Mouse (Mus musculus) NIH3T3 (cell line): ENCODE data around the gene Psmd10.

ENCODE experiments used
- DNase-seq: peaks from one replicate; pipeline ENCODE4 v3.0.0-alpha.2; 2012; ENCODE audit warnings: low read depth

The Psmd10 gene

DNA sequence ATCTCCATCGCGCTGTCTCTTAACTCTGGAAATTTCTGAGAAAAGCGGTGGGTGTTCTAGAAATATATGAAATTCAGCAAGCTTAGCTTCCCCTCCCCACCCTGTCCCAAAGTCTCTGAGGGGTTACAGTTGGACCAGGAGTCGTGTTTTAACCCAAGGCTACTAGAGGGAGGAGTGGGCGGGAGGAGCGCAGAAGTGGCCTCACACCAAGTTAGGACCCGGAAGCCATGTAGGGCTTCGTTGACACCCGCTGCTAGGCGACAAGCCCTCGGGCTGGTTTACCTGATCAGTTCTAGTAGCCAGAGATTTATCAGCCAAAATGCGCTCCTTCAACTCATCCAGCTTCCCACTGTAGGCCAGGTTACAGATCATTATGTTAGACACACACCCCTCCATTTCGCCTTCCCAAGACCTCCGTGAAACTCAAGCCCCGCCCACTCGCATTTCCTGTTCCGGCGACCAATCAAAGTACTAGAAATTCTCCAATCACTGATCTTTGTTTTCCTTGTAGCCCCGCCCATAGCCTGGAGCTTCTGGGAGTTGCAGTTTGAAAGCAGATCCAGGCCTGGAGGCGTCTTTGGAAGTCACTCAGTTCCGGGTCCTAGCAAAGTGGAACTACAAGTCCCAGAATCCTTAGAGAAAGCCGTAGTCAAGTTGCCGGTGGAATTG is at the start of gene Psmd10, which contains the start of gene Atg4a:
Gene Psmd10, minus strand, starts transcription at position 457 of the 669 bp plus-strand sequence.
Gene Atg4a, plus strand, starts transcription at position 636 of the 669 bp plus-strand sequence.
- DNase-seq, result peak; percentile 95

DNA sequence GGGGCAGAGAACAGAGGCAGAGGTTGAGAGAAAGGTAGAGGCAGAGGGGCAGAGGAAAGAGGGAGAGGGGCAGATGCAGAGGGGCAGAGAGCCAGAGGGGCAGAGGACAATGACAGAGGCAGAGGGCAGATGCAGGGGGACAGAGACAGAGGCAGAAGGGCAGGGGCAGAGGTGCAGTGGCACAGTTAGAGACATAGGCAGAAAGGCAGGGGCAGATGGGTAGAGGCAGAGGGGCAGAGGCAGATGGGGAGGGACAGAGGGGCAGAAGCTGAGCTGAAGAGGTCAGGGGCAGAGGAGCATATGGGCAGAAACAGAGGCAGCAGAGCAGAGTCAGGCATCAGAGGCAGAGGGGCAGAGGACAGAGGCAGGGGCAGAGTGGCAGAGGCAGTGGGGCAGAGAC is 42.4 kb upstream of the Psmd10 start:
- no peak for DNase-seq

DNA sequence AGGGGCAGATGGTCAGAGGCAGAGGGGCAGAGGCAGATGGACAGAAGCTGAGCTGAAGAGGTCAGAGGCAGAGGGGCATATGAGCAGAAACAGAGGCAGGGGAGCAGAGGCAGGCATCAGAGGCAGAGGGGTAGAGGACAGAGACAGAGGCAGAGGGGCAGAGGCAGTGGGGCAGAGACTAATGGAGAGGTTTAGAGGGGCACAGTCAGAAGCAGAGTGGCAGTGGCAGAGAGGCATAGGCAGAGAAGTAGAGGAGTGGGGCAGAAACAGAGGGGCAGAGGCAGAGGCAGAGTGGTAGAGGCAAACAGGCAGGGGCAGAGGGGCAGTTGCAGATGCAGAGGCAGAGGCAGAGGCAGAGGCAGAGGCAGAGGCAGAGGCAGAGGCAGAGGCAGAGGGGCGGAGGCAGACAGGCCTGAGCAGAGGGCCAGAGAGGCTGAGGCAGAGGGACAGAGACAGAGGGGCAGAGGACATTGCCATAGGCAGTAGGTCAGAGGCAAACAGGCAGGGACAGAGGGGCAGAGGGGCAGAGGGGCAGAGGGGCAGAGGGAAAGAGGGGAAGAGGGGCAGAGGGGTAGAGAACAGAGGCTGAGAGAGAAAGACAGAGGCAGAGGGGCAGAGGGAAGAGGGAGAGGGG is 41.5 kb upstream of the Psmd10 start:
- no peak for DNase-seq

DNA sequence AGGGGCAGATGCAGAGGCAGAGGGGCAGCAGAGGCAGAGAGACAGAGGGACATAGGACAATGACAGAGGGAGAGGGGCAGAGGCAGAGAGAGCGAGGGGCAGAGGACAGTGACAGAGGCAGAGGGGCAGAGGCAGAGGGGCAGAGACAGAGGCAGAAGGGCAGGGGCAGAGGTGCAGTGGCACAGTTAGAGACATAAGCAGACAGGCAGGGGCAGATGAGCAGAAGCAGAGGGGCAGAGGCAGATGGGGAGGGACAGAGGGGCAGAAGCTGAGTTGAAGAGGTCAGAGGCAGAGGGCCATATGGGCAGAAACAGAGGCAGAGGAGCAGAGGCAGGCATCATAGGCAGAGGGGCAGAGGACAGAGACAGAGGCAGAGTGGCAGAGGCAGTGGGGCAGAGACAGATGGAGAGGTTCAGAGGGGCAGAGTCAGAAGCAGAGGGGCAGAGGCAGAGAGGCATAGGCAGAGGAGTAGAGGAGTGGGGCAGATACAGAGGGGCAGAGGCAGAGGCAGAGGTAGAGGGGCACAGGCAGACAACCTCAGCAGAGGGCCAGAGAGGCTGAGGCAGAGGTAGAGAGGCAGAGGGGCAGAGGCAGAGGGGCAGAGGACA is 40.5 kb upstream of the Psmd10 start:
- no peak for DNase-seq

DNA sequence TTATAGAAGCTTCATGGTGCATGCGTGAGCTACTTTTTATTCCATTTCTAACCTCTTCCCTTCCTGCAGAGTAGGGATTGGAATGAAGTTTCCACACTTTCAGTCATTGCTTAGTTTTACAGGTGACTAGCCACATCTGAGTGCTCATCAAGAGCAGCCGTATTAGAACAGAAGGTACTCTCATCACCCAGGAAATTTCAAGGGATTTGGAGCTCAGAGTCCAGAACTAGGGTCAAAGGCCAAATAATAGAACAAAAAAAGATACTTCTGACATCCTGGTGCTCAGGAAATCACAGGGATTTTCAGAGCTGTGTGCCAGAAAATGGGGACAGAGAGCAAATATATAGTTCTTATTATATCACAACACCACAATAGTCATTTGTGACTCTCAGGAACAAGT is 28.7 kb upstream of the Psmd10 start:
- DNase-seq, result no peak

DNA sequence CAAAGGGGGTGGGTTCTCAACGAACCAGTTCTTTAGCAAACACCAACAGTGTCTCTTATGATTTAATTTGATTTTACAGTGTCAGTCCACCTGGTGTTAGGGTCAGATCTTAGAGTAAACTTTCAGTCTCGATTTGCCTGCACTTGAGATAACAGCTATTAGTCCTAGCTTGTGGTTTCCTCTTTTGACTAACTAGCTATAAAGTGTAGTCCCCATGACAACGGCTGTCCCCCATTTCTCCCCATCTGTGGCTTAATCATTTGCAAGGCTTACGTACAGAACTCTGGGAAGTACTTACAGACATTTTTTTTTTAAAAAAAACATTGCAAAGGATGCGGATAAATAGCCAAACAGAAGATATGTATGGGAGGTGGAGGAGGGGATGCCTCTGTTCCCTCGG is 28.3 kb upstream of the Psmd10 start:
- DNase-seq, result no peak

DNA sequence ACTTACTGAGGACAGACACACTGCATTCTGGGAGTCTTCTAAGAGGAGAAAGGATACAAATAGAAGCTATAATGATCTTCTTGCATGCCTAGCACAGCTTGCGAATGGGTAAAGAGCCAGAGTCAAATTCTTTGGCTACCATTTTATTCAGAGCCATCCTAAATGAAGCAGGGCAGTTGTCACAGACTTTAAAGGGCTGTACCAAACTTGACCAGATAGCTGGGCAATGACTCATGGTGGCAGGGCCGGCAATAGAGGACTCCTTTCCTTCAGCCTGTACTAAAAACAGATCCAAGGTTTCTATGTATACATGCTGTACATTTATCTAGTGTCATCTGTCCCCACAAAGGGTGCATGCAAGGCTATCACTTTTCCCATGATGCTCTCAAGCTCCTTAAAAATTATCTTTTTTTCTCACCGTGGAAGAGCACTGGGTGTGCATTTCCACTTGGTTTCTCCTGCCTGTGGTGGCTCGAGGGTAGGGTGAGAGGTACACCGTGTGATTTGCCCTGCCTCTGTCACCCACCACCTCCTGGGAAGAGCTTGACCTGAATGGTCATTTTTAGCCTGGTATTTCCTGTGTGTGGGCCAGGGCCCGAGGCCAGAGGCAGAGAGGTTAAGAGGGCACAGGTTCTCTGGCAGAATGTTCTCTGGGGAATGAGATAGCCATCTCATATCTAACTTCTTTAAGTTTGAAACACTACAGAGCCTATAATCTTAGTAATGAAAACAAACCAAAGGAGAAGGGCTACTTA is 26.9 kb upstream of the Psmd10 start:
- DNase-seq, result peak; percentile 2

DNA sequence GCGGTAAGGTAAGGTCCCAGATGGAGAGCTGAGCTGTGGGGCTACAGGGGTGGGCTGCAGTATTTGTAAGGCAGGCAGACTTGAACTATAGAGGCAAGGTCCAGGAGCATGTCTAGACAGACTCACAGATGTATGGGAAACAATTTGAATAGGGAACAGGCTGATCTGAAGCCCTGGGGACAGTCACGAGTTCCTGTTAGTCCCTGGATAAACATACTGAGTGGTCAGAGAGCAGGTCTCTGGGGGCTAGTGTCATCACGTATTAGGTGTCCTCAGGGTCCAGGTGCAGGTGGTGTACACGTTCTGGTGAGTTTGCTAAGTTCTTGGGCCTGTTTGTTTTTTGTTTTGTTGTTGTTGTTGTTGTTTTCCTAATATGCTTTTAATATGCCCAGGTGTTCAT is 23.6 kb upstream of the Psmd10 start:
- no peak for DNase-seq

DNA sequence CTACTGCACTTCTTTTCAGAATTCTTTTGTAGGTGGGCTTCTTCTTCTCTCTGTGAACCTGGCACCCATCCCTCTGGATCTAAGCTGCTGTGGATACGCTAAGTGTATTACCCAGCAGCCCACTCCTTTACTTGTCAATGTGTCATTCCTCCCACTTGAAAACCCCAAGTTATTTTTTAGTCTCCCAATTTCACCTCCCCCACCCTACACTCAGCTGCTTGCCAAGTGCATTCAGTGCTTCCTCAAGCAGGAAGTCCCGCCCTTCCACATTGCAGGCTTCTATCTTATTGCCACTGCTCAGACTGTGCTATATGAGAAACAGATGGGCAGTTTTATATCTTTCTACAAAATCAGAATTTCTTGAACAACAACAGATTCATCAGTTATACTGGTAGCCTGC is 23.0 kb upstream of the Psmd10 start:
- DNase-seq, result peak; percentile 78

DNA sequence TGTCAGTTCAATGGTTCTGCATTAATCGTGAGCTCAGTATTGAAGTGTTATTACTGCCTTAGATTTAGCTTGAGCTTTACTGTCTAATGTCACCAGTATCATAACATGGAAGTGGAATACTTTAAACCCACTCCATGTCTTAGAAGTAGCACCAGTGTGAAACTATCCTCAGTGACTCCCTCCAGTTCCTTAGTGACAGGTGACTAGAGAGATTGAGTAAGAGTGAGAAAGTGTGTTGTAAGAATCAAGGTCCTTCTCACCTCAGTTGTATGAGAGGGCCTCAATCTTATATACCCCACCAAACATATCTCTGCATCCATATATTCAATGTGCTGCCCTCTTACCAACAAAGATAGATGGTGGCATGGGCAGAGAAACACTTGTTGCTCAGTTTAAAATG is 22.4 kb upstream of the Psmd10 start:
- DNase-seq, result no peak

DNA sequence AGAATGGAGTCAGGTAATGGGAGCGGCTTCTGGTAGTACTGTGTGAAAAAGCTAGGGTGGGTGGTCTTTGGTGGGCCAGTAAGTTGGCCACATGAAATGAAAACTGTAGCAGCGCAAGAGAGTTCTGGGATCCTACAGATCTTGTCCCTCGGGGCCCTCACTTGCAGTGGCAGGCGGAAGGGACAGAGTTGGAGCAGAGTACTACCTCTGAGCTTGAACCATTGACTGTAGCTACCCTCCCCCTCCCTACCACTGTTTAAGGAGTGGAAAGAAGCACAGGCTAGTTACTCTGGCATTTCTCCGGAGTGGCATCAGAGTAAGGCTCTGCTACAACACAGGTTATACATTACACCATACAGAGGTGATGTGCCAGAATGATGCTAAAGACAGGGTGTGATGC is 431 bp upstream of the Psmd10 start:
- DNase-seq, result no peak

DNA sequence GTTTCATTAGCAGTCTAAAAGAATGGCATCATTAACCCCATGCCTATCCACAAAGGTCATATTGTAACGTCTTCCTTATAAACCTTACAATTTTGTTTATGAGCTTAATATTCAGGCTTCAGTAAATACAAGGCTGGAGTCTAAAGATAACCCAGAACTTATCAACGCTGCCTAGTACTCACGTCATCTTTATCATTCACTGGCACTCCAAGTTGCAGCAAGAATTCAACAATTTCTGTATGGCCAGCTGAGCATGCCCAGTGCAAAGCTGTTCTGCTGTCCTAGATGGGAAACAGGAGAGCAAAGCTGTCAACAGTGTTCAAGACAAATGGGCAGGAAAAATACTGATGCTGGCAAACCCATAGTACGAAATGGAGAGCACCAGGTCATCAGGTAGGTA is 2.9 kb downstream of the Psmd10 start:
- DNase-seq, result no peak

DNA sequence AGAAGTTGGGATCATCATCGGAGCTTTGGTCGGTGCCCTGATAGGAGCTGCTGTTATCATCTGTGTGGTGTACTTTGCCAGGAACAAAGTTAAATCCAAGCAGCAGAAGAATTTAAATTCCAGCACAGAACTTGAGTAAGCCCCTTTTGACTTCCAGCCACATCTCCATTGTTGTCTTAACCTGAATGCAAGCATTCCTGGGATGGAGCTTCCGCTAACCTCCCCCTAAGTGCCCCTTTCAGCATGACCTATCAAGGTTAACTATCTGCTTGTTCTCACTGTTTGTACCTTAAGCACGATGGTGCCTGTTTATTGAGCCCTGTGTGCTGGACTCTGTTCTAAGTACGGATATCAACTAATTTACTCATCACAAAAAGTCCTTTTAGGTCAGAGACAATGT is 20.3 kb downstream of the Psmd10 start:
- DNase-seq, result no peak

DNA sequence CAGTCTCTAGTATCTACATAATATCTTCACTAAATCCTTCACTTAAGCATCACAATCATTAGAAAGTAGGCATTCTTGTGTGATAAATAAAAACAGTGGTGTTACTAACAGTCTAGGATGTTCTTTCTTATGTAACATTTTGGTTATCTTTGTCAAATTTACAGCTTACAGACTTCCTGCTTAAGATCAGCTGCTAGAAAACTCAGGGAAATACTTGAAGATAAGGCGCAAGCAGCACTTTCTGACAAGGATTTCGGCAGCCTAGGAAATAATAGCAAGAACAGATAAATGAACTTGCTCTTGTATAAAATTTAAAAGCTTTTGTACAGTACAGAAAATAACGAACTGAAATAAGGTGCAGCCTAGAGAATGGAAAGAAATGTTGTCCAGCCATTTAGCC is 23.3 kb downstream of the Psmd10 start:
- DNase-seq, result no peak

DNA sequence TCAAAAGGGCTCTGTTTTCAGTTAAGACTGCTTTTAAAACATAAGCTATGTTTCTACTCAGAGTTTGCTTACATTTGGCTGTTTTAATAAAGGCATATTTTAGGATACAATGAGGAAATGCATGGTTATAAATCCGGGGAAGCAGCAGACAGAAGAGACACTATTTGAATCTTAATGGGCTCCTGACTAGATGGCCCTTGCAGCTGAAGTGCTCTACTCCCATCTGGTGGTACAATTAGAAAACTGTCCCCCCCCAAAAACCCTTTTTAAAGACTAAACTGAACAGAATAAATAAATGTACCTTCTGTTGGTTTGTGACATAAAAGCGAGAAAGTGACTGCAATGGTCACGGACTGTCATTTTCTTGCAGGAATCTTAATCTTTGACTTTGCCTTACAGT is 24.5 kb downstream of the Psmd10 start:
- peak; percentile 49 for DNase-seq

DNA sequence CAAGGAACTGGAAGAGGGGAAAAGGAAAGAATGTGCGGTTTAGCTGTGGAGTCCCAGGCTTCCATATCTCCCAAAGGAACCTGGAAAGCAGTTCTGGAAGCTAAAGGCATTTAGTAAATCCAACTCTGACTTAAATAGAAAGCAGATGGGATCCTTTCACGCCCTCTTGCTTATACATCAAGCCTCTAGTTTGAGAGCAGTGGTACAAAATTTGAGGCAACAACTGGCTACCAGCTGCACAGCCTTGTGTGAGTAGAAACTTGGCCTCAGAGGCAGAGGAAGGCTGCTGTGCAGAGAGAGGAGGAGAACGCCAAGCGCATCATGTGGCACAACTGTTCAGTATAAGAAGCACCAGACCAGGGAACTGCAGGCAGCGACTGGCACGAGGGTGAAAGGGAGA is 35.2 kb downstream of the Psmd10 start:
- peak; percentile 55 for DNase-seq

DNA sequence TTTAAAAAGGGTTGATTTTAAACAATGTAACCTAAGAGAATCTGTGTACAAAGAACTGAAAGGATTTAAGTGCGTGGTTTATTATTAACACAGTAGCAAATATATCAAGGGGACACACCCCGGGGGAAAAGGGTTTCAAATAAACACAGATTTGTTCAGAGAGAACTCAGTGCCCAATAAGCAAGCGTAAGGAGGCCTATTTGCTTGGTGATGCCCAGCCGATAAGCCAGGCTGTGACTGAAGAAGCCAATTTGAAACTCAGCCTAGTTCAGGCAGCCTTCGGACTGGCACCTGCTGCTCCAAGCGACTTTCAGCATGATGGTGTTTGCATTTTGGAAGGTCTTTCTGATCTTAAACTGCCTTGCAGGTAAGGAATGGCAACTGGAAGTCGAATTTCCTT is 49.2 kb downstream of the Psmd10 start, which contains the start of gene Vsig1:
Gene Vsig1, plus strand, starts transcription at position 249 of the 400 bp plus-strand sequence.
- DNase-seq, result no peak

DNA sequence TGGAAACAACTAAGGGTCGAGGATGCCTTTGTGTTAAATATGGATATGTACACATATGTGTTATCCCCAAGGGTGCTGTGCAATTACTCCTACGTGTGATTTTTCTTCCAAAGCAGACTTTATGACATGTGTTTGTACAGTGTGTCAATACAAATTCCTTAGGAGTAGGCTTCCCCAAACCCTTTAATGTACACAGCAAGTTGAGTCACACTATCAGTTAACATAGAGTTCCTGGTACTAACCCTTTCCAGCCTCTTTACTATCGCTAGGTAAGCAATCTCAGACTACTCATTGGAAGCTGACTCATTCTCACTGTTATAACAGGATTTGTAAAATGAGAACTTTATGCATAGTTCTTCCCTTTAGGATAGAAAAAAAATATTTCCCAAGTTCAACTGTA is 53.0 kb downstream of the Psmd10 start:
- DNase-seq, result peak; percentile 6
